Comparison of ENCODE assay signal across 19 mouse cellular contexts in genomic region chr1:55820866-55821500, GRCm38 (mm10).
DNase-seq lines count a peak whose midpoint lies in the region; ATAC-seq lines count a peak whose summit lies in the region.
"Had no signal": no experiment of that assay in that cellular context is flagged by ENCODE, and none has a peak within 500 bp of the region (broad histone marks: within the 10 kb centered on the region; RNA-seq: fewer than 3 reads in every experiment).

No protein-coding gene starts in this region.

- H3K36me3 ChIP-seq in kidney, embryonic 14.5 days (ENCODE audit: control insufficient read depth, insufficient read depth, low read length) = no peaks in the 10 kb centered on the region
- H3K36me3 ChIP-seq: embryonic facial prominence, embryonic 10.5 days; forebrain, embryonic 10.5 days; forebrain, embryonic 15.5 days; heart, embryonic 12.5 days; hindbrain, embryonic 15.5 days had no signal

- H3K4me1 ChIP-seq in kidney, embryonic 14.5 days (ENCODE audit: control insufficient read depth, insufficient read depth, low read length) = no peaks in the 10 kb centered on the region
- H3K4me1 ChIP-seq: embryonic facial prominence, embryonic 10.5 days; forebrain, embryonic 10.5 days; forebrain, embryonic 15.5 days; heart, embryonic 12.5 days; hindbrain, embryonic 15.5 days had no signal

- H3K27ac ChIP-seq in kidney, embryonic 14.5 days (ENCODE audit: low read depth, low read length) = no peak overlapping the region
- H3K27ac ChIP-seq: embryonic facial prominence, embryonic 10.5 days; forebrain, embryonic 10.5 days; forebrain, embryonic 15.5 days; hindbrain, embryonic 15.5 days had no signal

- H3K9me3 ChIP-seq in kidney, embryonic 14.5 days (ENCODE audit: control insufficient read depth, low read length) = no peaks in the 10 kb centered on the region
- H3K9me3 ChIP-seq: embryonic facial prominence, embryonic 10.5 days; forebrain, embryonic 10.5 days; forebrain, embryonic 15.5 days; heart, embryonic 12.5 days; hindbrain, embryonic 15.5 days had no signal

- no peaks in the 10 kb centered on the region for H3K27me3 ChIP-seq in kidney, embryonic 14.5 days (ENCODE audit: control insufficient read depth, insufficient read depth, low read length)
- H3K27me3 ChIP-seq: forebrain, embryonic 15.5 days; heart, embryonic 12.5 days; hindbrain, embryonic 15.5 days had no signal

- no peak for DNase-seq in kidney, postnatal 25 days
- peak; percentile 6 to 10 for DNase-seq in kidney, postnatal 4 days
- no peak for DNase-seq in kidney, postnatal 14 days
- no peak for DNase-seq in ovary, postnatal 14 days (ENCODE audit: low spot score)
- no peak for DNase-seq in embryo, embryonic 9.5 days (ENCODE audit: extremely low spot score)
- DNase-seq: adrenal gland, postnatal 14 days; cerebellum, adult 11-12 months; cerebellum, adult 9-10 months; cerebellum, postnatal 25 days; heart, postnatal 36 days had no signal

- H3K9ac ChIP-seq in kidney, embryonic 14.5 days (ENCODE audit: low read depth, low read length) = no peak overlapping the region
- H3K9ac ChIP-seq: forebrain, embryonic 15.5 days; heart, embryonic 12.5 days; hindbrain, embryonic 15.5 days had no signal

- WGBS in kidney, embryonic 14.5 days = 23% methylated on average over 3 of the region's 3 CpGs

- ATAC-seq in kidney, embryonic 14.5 days (ENCODE audit: low FRiP score, low TSS enrichment) = peak; percentile 94
- peak; percentile 94 for ATAC-seq in granulocyte monocyte progenitor cell, adult 5-6 weeks (replicated peaks; ENCODE audit: poor library complexity, severe bottlenecking)
- ATAC-seq in megakaryocyte progenitor cell, adult 5-6 weeks (replicated peaks; ENCODE audit: poor library complexity) = peak; percentile 89
- ATAC-seq: activated CD4-positive, CD25-positive, alpha-beta regulatory T cell, adult 4 months; forebrain, embryonic 15.5 days had no signal

- H3K4me3 ChIP-seq in kidney, embryonic 14.5 days (ENCODE audit: low read length) = no peak overlapping the region
- H3K4me3 ChIP-seq: embryonic facial prominence, embryonic 10.5 days; forebrain, embryonic 10.5 days; forebrain, embryonic 15.5 days; heart, embryonic 12.5 days; hindbrain, embryonic 15.5 days had no signal

- H3K4me2 ChIP-seq in kidney, embryonic 14.5 days (replicated peaks; ENCODE audit: low read depth, low read length) = no peak overlapping the region
- H3K4me2 ChIP-seq: forebrain, embryonic 15.5 days; heart, embryonic 12.5 days; hindbrain, embryonic 15.5 days had no signal

Comparison
In these comparisons a context has a peak if more than half of its experiments do, and no peak if none do; other contexts are left out.
1. DNase-seq: peak in kidney, postnatal 4 days (2 of 2); none in kidney, postnatal 25 days (0 of 2), kidney, postnatal 14 days (single experiment), ovary, postnatal 14 days (single experiment) and embryo, embryonic 9.5 days (single experiment).
2. Peak in every context shown above with its lines, with median percentiles within 50 percentile points of each other: ATAC-seq.